26 mouse cellular contexts compared by ENCODE assay signal in the genomic region with DNA sequence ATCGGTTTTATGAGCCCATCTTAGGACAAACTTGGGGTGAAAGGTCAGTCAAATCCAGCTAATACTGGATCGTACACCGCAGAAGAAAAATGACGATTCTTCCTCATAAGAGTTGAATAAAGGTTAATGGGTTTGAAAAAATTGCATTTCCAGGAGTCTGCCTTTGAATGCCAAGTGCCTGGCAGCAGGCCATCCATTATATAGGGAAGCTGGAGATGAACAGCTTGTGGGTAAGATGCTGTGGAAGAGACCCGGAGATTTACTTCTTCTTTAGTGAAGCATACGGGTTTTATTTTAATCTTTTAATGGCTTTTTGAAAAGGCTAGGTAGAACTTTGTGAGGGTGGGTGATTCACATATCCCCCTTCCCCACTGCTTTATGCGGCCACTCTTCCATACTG. TPM values are rescaled to one million over a fixed set of nuclear protein-coding genes. Genes with fewer than 3 reads are reported as not detected.
A peak's percentile ranks its signal among the peaks of the same experiment; 100 is the strongest.
DNase-seq lines count a peak whose midpoint lies in the region; ATAC-seq and TF ChIP-seq lines count a peak whose summit lies in the region.
"Had no signal": no experiment of that assay in that cellular context is flagged by ENCODE, and none has a peak within 500 bp of the region (broad histone marks: within the 10 kb centered on the region; RNA-seq: fewer than 3 reads in every experiment).

No protein-coding gene starts in this region.

- no peak for DNase-seq in forebrain, embryonic 10.5 days (ENCODE audit: extremely low spot score, low spot score)
- DNase-seq in left cerebral cortex, postnatal 14 days (ENCODE audit: low spot score in 2 of 2), result peak; percentile 37 to 54
- no peak for DNase-seq in left cerebral cortex, postnatal 36 days (ENCODE audit: low spot score in 2 of 2)
- peak; percentile 24 for DNase-seq in right cerebral cortex, adult 18-20 months
- no peak for DNase-seq in right cerebral cortex, postnatal 36 days (ENCODE audit: low spot score in 2 of 2)
- DNase-seq in adrenal gland, adult (ENCODE audit: inconsistent age in 2 of 2, low spot score in 1 of 2), result no peak
- no peak for DNase-seq in lung, postnatal 0 days (ENCODE audit: low spot score)
- DNase-seq: adrenal gland, postnatal 36 days; cerebellum, adult 8-10 months; gastrocnemius, postnatal 14 days; heart, postnatal 4 days; kidney, adult 8-10 months; kidney, postnatal 14 days; liver, embryonic 13.5 days; lung, embryonic 14.5 days; retina, postnatal 1 day; thymus, adult 18-20 months had no signal

- no peaks in the 10 kb centered on the region for H3K36me3 ChIP-seq in forebrain, embryonic 13.5 days (ENCODE audit: poor library complexity, severe bottlenecking)
- H3K36me3 ChIP-seq in forebrain, embryonic 10.5 days (replicated peaks), result no peaks in the 10 kb centered on the region
- no peaks in the 10 kb centered on the region for H3K36me3 ChIP-seq in lung, postnatal 0 days (ENCODE audit: insufficient read depth, low read length)
- H3K36me3 ChIP-seq: embryonic facial prominence, embryonic 12.5 days; heart, embryonic 15.5 days; limb, embryonic 13.5 days; liver, embryonic 13.5 days; midbrain, embryonic 13.5 days; stomach, embryonic 15.5 days had no signal

- H3K9me3 ChIP-seq in forebrain, embryonic 13.5 days (replicated peaks), result no peaks in the 10 kb centered on the region
- no peaks in the 10 kb centered on the region for H3K9me3 ChIP-seq in forebrain, embryonic 10.5 days
- H3K9me3 ChIP-seq in lung, postnatal 0 days (ENCODE audit: low read length), result no peaks in the 10 kb centered on the region
- H3K9me3 ChIP-seq: embryonic facial prominence, embryonic 12.5 days; G1E; heart, embryonic 15.5 days; limb, embryonic 13.5 days; liver, embryonic 13.5 days; midbrain, embryonic 13.5 days; stomach, embryonic 15.5 days had no signal

- no peak for TF ChIP-seq EP300 in lung, postnatal 0 days (IDR thresholded peaks at IDR 0.05)

- no peak overlapping the region for H3K4me3 ChIP-seq in forebrain, embryonic 13.5 days
- H3K4me3 ChIP-seq in forebrain, embryonic 10.5 days, result no peak overlapping the region
- no peak overlapping the region for H3K4me3 ChIP-seq in lung, postnatal 0 days (ENCODE audit: low read depth, low read length)
- H3K4me3 ChIP-seq: embryonic facial prominence, embryonic 12.5 days; erythroblast, embryonic 14.5 days; heart, embryonic 15.5 days; limb, embryonic 13.5 days; liver, embryonic 13.5 days; midbrain, embryonic 13.5 days; stomach, embryonic 15.5 days had no signal

- intact Hi-C loops in left cerebral cortex, postnatal 14 days (cut with DNase I), result no loop called here
- intact Hi-C loops in left cerebral cortex, postnatal 36 days (cut with DNase I), result no loop called here

- H3K4me1 ChIP-seq in forebrain, embryonic 13.5 days, result peaks cover 19% of the 10 kb centered on the region
- H3K4me1 ChIP-seq in forebrain, embryonic 10.5 days, result peaks cover 7% of the 10 kb centered on the region; the same call in 1 of the 2 replicates
- H3K4me1 ChIP-seq in lung, postnatal 0 days (ENCODE audit: insufficient read depth, low read depth, low read length), result no peaks in the 10 kb centered on the region
- H3K4me1 ChIP-seq: embryonic facial prominence, embryonic 12.5 days; heart, embryonic 15.5 days; liver, embryonic 13.5 days; stomach, embryonic 15.5 days had no signal

- H3K27me3 ChIP-seq in forebrain, embryonic 13.5 days, result no peaks in the 10 kb centered on the region
- H3K27me3 ChIP-seq in forebrain, embryonic 10.5 days (ENCODE audit: poor library complexity, severe bottlenecking), result no peaks in the 10 kb centered on the region
- no peaks in the 10 kb centered on the region for H3K27me3 ChIP-seq in lung, postnatal 0 days (replicated peaks; ENCODE audit: insufficient read depth, low read length)
- H3K27me3 ChIP-seq: embryonic facial prominence, embryonic 12.5 days; heart, embryonic 15.5 days; liver, embryonic 13.5 days; midbrain, embryonic 13.5 days; stomach, embryonic 15.5 days had no signal

- ATAC-seq in forebrain, embryonic 13.5 days, result peak; percentile 50; the same call in 1 of the 2 replicates
- no peak for ATAC-seq in lung, postnatal 0 days
- ATAC-seq: midbrain, embryonic 13.5 days had no signal

- 43% methylated on average over 7 of the region's 7 CpGs for WGBS in forebrain, embryonic 13.5 days
- WGBS in forebrain, embryonic 10.5 days, result 79% methylated on average over 7 of the region's 7 CpGs
- WGBS in lung, postnatal 0 days, result 77% methylated on average over 7 of the region's 7 CpGs

- H3K4me2 ChIP-seq in forebrain, embryonic 13.5 days, result peak overlapping the region; percentile 5; the same call in 1 of the 2 replicates
- H3K4me2 ChIP-seq in lung, postnatal 0 days (replicated peaks; ENCODE audit: low read depth, low read length), result no peak overlapping the region
- H3K4me2 ChIP-seq: embryonic facial prominence, embryonic 12.5 days; heart, embryonic 15.5 days; limb, embryonic 13.5 days; liver, embryonic 13.5 days; lung, embryonic 14.5 days; midbrain, embryonic 13.5 days; stomach, embryonic 15.5 days had no signal

- no peak for TF ChIP-seq CTCF in lung, postnatal 0 days (IDR thresholded peaks at IDR 0.05)

- no peak overlapping the region for H3K9ac ChIP-seq in forebrain, embryonic 13.5 days
- no peak overlapping the region for H3K9ac ChIP-seq in lung, postnatal 0 days (replicated peaks; ENCODE audit: low read depth)
- H3K9ac ChIP-seq: embryonic facial prominence, embryonic 12.5 days; heart, embryonic 15.5 days; limb, embryonic 13.5 days; liver, embryonic 13.5 days; lung, embryonic 14.5 days; midbrain, embryonic 13.5 days; stomach, embryonic 15.5 days had no signal

- peak overlapping the region; percentile 40; the same call in 1 of the 2 replicates for H3K27ac ChIP-seq in forebrain, embryonic 13.5 days
- no peak overlapping the region for H3K27ac ChIP-seq in forebrain, embryonic 10.5 days
- H3K27ac ChIP-seq in lung, postnatal 0 days (ENCODE audit: low read length), result no peak overlapping the region
- H3K27ac ChIP-seq: embryonic facial prominence, embryonic 12.5 days; heart, embryonic 15.5 days; limb, embryonic 13.5 days; liver, embryonic 13.5 days; macrophage; midbrain, embryonic 13.5 days; stomach, embryonic 15.5 days had no signal

RNA-seq across cellular contexts. Expression of gene Ank2, which starts 11.8 kb away (rescaled TPM):
- 122 and 125 TPM in 2 replicates for polyA plus RNA-seq in forebrain, embryonic 13.5 days (2015; fragmentation: Nextera tagmentation; extraction: Ambion mirVana)
- polyA plus RNA-seq in forebrain, embryonic 10.5 days (2016; fragmentation: Nextera tagmentation; extraction: Ambion mirVana), result 32.2 and 36.3 TPM in 2 replicates
- 1,000 to 10,000 TPM in 1 of 2 experiments, 100 to 1,000 TPM in 1; 969 to 1,019 TPM for total RNA-seq in left cerebral cortex, postnatal 14 days (2021)
- total RNA-seq in left cerebral cortex, postnatal 36 days (2021), result 100 to 1,000 TPM; 847 to 969 TPM
- 3.9 and 4.4 TPM in 2 replicates for polyA plus RNA-seq in lung, postnatal 0 days (2015; fragmentation: Nextera tagmentation; extraction: Ambion mirVana)

Comparison
In these comparisons a context has a peak if more than half of its experiments do, and no peak if none do; other contexts are left out.
1. DNase-seq: peak in left cerebral cortex, postnatal 14 days (2 of 2) and right cerebral cortex, adult 18-20 months (single experiment); none in forebrain, embryonic 10.5 days (single experiment), left cerebral cortex, postnatal 36 days (0 of 2), right cerebral cortex, postnatal 36 days (0 of 2), adrenal gland, adult (0 of 2) and lung, postnatal 0 days (single experiment).